Mouse (Mus musculus): Measurements from ENCODE around the gene Olfr1436.
"Not testable (repeated sequence)": the region's sequence is repeated elsewhere in the genome, so short reads cannot be mapped to it uniquely, and the experiment has no call there.

Gene Olfr1436

GRCm38 (mm10) chr19:12299030-12299429, at the start of gene Olfr1436:
Gene Olfr1436, minus strand, starts transcription at chr19:12299130.
- not testable (repeated sequence) for DNase-seq (ENCODE audit: low spot score)

- DNase-seq (ENCODE audit: low spot score), result no peak
These were observed 36.9 kb upstream of the Olfr1436 start, which contains the start of gene Olfr1438-ps1 for GRCm38 (mm10) chr19:12335810-12336209. Gene Olfr1438-ps1, minus strand, starts transcription at chr19:12335910.

- DNase-seq (ENCODE audit: low spot score), result no peak
These were observed 26.1 kb upstream of the Olfr1436 start, which contains the start of gene Olfr1437 for GRCm38 (mm10) chr19:12325001-12325400. Gene Olfr1437, minus strand, starts transcription at chr19:12325101.

- no peak for DNase-seq (ENCODE audit: low spot score)
These were observed 6.0 kb downstream of the Olfr1436 start for GRCm38 (mm10) chr19:12292979-12293378.

- no peak for DNase-seq (ENCODE audit: low spot score)
These were observed 19.4 kb downstream of the Olfr1436 start, which contains the start of gene Olfr1434 for GRCm38 (mm10) chr19:12279554-12279953. Gene Olfr1434, plus strand, starts transcription at chr19:12279854.

GRCm38 (mm10) chr19:12260732-12261131, 38.2 kb downstream of the Olfr1436 start, which contains the start of gene Olfr235:
Gene Olfr235, plus strand, starts transcription at chr19:12261032.
- DNase-seq (ENCODE audit: low spot score), result no peak

All from urinary bladder, postnatal 14 days (tissue).